Mouse (Mus musculus) liver, postnatal 0 days (tissue): ENCODE measurements around the gene Ppm1h.

Source experiments
- CTCF ChIP-seq: sonication (generic); IDR thresholded peaks from 2 replicates; pipeline ENCODE4 v1.5.1; 2016; ENCODE audit warnings: antibody characterized with exemption, low read depth
- EP300 ChIP-seq: IDR thresholded peaks from 2 replicates; pipeline ENCODE4 v1.6.1; 2016; ENCODE audit warnings: antibody characterized with exemption, low read depth, mild to moderate bottlenecking

GRCm38 (mm10) chr10:122848020-122848457 is 169.5 kb downstream of the Ppm1h start:
- TF ChIP-seq CTCF = no peak
- no peak for TF ChIP-seq EP300
